Mouse (Mus musculus): Measurements from ENCODE around the gene Meioc. TPM values are rescaled to one million over a fixed set of nuclear protein-coding genes. Genes with fewer than 3 reads are reported as not detected.
A peak's percentile ranks its signal among the peaks of the same experiment; 100 is the strongest.
"Not testable (repeated sequence)": the region's sequence is repeated elsewhere in the genome, so short reads cannot be mapped to it uniquely, and the experiment has no call there.

The Meioc gene
- total RNA-seq, 4 experiments from 2014 or later, result not detected

DNA sequence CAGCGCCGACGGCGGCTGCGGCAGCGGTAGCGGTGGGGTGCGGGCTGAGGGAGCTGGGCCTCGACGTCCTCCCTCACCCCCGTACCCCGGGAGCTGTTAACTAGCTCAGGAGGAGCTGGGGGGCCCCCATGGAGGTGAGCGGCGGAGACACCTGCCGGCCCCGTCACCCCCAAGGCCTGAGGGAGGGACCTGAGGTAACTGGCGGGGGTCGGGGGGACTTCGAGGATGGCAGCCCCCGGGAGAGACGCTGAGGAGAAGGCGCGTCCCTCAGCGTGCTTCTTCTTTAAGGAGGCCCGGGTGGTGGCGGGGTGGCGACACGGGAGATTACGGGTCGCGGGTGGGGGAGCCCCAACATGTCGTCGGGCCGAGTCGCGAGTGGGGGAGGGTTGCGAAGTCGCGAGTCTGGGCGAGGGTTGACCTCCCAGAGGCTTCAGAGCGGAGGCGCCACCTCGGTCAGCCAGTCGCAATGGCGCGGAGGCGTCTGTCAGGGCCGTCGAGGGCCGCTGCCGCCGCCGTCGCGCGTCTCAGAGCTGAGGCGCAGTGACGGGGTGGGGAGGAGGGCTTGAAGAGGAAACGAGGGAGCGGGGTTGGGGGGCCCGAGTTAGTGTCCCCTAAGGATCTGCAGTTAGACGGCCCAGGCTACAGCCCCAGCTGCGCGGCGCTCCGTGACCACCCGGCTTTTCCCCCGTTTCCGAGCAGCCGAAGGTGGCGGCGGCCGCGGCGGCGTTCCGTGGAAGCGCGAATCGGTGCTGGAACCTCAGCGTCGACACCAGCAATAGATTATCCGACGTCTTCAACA, 2.3 kb downstream of the Meioc start:
- no peak for DNase-seq (ENCODE audit: low spot score in 2 of 2)

DNA sequence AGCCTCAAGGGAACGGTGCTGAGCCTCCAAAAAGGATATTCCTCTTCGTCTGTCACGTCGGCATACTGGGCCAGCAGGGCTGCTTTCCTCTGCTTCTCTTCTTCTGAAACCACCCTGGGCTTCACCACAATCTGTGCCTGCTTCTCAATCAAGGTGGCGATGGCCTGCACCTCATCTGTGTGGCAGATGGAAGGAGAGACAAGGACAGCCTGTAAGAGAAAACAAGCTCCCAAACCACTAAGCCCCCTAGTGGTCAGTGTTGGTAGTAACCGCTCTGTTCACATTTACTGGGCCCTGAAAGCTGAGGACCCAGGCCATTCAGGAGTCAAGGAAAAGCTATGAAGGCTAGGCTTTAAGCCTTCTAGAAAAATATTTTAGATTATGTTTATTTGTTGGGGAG, 26.6 kb downstream of the Meioc start:
- peak; percentile 44 to 71 for DNase-seq (ENCODE audit: low spot score in 2 of 2)

DNA sequence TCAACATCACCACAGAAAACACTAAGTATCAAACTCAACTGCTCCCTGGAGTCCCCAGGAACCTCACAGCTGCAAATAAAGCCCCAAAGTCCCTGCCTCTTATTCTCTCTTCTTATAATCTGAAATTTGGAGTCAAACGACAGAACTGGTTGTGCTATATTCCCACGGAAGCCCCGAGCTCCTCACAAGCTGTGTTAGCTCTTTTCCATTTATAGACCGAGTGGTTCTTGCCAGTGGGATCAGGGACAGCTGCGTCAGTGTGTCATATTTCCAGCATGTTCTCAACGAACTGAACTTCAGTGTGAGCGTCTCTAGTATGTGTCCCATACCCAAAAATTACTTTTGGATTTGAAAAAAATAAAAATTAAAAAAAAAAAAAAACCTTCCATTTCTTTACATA, 31.8 kb downstream of the Meioc start:
- DNase-seq (ENCODE audit: low spot score in 2 of 2), result no peak

DNA sequence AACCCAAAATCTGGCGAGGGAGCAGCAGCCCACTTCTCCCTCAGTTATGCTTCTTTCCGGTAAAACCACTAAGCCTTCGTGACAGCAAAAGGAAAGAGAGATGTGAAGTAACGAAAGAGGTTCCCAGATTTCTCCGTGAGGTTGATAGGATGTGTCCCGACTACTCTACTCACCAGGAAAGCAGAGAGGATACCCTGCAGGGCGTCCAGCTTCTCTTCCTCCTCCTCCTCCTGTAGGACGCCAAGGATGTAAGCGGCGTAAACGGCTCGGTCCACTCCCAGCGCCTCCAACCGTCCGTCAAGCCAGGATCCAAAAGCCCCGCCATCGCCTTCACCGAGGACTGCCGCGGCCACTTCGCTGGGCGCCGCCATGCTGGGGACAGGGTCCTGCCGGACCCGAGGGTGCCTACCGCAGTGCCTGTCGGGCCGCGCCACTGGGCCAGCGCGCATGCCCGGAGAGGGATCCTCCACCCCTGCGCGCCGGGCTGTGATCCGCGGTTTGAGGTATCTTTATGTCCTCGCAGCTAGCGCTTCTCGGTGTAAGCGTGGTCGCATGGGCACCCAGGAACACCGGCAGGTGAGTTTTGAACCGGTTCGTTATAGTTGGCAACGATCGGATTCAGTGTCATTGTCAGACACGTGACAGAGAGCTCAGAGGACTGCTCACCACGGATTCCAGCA, 34.0 kb downstream of the Meioc start, which contains the start of gene Ccdc43:
Gene Ccdc43 (minus strand): TSS at position 445 of the 680 bp plus-strand sequence.
- peak; percentile 68 to 80 for DNase-seq (ENCODE audit: low spot score in 2 of 2)

DNA sequence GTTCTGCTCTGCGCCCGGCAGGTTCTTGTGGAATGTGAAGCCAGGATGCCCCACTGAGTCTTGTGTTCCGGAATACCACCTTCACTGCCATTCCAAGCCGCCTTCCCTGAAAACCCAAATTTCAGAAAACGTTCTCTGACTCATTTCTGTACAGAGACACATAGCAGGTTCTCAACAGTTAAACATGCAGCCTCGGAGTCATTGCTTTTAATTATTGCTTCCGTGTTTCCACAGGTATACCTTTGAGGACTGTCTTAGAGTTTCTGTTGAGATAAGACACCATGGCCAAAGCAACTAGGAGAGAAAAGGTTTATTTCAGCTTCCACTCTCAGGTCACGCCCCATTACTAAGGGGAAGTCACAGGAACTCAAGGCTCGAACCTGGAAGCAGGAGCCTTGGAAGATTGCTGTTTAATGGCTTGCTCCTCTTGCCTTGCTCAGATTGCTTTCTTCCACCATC, 34.5 kb downstream of the Meioc start:
- no peak for DNase-seq (ENCODE audit: low spot score in 2 of 2)

DNA sequence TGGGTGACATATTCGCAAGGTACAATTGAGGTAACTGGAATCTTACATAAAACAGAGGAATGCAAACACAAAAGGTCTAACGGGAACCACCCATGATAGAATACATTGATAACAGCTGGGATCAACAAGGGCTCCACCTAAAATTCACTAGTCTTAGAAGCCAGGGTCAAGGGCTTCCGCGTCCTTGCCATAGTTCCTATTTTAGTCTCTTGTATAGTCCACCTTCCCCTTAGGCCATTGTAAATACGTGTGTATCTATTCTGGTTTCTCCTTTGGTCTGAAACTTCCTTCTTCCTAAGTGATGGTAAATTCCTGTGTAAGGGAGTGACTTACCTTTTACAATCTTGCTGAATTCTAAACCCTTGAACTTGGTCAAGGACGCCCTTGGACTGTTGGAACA, 38.7 kb downstream of the Meioc start:
- not testable (repeated sequence) for DNase-seq (ENCODE audit: low spot score in 2 of 2)

DNA sequence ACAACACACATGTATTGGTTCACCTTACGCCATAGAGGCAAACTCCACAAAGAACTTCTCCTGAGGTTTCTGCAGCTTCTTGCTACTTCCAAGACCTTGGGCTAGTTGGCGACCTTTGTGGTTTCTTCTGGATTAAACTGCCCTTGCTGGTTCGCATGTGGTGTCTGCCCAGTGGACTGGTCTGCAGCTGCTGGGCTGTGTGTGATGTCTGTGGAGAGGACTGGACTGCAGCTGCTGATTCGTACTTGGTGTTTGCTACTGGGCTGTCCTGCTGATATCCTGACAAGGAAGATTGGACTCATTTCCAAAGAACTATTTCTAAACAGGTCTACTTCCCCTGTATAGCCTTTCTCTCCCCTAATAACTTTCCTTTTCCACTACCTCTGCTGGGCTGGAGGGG, 48.9 kb downstream of the Meioc start:
- DNase-seq (ENCODE audit: low spot score in 2 of 2), result no peak

DNA sequence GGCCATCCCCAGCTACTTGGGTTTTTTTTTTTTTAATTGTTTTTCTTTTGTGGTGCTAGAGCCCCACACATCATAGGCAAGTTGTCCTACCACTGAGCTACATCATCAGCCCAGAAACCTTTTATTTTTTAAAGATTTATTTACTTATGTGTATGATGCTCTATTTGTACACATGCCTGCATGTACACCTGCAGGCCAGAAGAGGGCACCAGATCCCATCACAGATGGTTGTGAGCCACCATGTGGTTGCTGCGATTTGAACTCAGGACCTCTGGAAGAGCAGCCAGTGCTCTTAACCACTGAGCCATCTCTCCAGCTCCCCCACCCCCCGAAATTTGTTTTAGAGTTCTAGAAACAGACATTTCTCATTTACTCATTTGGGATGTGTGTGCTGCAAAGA, 51.1 kb downstream of the Meioc start:
- not testable (repeated sequence) for DNase-seq (ENCODE audit: low spot score in 2 of 2)

DNA sequence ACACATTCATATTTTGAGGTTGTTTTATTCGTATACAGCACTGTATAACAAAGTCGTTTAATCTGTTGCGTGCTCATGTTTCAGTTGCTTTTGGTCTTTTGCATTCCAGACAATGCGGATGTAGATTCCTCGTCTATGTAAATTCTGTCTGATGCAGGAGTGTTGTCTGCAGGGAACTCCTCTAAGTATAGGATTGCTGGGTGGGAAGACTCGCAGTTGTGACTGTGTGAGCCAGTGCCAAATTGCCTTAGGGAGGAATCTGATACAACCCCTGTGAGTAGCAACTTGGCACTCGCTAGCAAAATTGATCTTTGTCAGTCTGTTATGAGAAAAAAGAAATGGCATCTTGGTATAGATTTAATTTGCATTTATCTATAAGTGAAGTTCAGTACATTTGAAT, 52.6 kb downstream of the Meioc start:
- no peak for DNase-seq (ENCODE audit: low spot score in 2 of 2)

DNA sequence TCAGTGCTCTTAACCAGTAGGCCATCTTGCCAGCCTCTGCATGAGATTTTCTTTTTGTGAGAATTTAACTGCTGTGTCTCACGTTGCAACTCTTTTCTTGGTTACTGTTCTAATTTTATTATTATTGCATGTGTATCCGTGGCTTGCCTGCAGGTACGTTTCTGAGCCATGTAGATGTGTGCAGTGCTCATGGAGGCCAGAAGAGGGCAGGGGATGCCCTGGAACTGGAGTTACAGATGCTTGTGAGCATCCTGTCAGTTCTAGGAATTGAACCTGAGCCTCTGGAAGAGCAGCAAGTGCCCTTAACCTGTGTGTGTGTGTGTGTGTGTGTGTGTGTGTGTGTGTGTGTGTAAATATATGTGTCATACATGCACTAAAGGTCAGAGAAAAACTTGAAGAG, 62.1 kb downstream of the Meioc start:
- no peak for DNase-seq (ENCODE audit: low spot score in 2 of 2)

DNA sequence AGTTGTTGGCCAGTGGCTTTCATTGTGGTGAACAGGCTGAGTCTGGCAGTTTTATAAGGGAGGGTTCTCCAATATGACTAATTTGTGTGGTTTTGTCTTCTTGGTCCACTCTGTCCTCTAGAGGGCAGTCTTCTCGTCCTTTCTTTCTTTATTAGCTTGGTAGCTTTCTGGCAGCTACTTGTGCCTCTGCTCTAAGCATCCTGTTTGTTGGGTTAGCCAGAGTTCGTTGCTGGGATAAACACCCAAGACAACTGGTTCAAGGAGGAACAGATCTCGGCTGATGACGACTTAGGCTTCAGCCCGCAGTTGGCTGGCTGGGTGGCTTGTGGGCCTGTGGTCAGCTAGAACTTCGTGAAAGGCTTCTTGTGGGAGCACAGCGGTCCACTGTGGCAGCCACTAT, 65.1 kb downstream of the Meioc start:
- DNase-seq (ENCODE audit: low spot score in 2 of 2), result no peak

DNA sequence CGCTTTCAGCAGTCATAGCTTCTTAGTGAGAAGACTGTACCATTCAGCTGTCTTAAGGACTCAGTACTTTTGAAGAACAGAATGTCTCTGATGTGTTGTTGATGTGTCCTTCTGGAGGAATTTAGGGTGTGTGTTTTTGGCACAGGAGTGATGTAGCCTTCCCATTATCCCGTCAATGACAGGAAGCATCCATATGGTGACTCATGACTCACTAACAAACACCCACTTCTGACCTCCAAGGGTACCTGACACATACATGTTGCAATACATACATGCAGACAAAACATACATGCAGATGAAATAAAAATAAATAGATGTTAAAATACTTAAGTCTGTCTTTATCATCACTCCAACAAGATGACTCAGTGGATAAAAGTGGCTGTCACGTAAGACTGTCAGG, 66.3 kb downstream of the Meioc start:
- no peak for DNase-seq (ENCODE audit: low spot score in 2 of 2)

DNA sequence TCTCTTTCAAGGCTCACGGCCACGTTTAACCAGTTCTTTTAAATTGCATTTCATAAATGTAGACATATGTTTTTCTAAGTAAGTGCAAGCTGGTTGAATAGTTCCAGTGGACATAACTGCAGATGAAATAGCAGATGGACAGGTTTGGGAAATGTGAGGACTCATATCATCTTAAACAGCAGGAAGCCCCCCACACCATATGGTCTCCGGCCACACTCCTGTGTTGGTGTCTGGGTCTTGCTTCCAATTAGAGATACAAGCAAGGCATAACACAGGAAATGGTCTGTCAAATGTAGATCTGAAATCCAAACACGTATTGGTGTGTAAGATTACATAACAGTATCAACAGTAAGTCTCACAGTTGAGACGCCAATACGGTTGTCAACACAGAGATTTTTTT, 67.8 kb downstream of the Meioc start:
- no peak for DNase-seq (ENCODE audit: low spot score in 2 of 2)

Small RNA genes lying within 50 kb of the gene (microRNA-seq; reads per million reads assigned to microRNA genes)
- gene Gm22920, result 0 reads per million in 2 experiments

Other genes with a start within 250 kb of the Meioc start
- gene Grn, start 233.4 kb upstream of the Meioc start, total RNA-seq (2022), result 100 to 1,000 TPM in 2 of 4 experiments, 10 to 100 TPM in 2; 61.9 to 191 (median 114) TPM
- 10 to 100 TPM; 77.6 to 94.7 (median 85.7) TPM for gene Fam171a2, start 216.0 kb upstream of the Meioc start, total RNA-seq (2022)
- gene Itga2b, start 193.6 kb upstream of the Meioc start, total RNA-seq (2022), result 1 to 10 TPM; 1.1 to 3.2 (median 2.7) TPM
- gene Gpatch8, start 107.3 kb upstream of the Meioc start, total RNA-seq (2022), result 10 to 100 TPM; 49.2 to 66.6 (median 52.9) TPM
- 1 to 10 TPM in 3 of 4 experiments, under 1 TPM in 1; 0.93 to 2.8 (median 1.6) TPM for gene Gm11627, start 84.3 kb upstream of the Meioc start, total RNA-seq (2022)
- gene Fzd2, start 59.3 kb upstream of the Meioc start, total RNA-seq (2022), result 1 to 10 TPM; 5.9 to 7.3 (median 6.1) TPM
- gene Ccdc43, start 34.1 kb downstream of the Meioc start, total RNA-seq (2022), result 10 to 100 TPM; 29.3 to 32.2 (median 30.1) TPM
- 100 to 1,000 TPM; 168 to 220 (median 192) TPM for gene Adam11, start 97.7 kb downstream of the Meioc start, total RNA-seq (2022)
- gene Gjc1, start 156.0 kb downstream of the Meioc start, total RNA-seq (2022), result 1 to 10 TPM; 4.0 to 4.7 (median 4.1) TPM
- 1 to 10 TPM; 5.1 to 7.3 (median 6.2) TPM for gene Higd1b, start 172.1 kb downstream of the Meioc start, total RNA-seq (2022)
- gene Eftud2, start 217.3 kb downstream of the Meioc start, total RNA-seq (2022), result 100 to 1,000 TPM; 123 to 142 (median 133) TPM
- 1 to 10 TPM; 1.5 to 3.2 (median 1.9) TPM for gene Ccdc103, start 217.5 kb downstream of the Meioc start, total RNA-seq (2022)
- gene Fam187a, start 221.5 kb downstream of the Meioc start, total RNA-seq (2022), result under 1 TPM in 1 of 4 experiments, not detected in 3; 0.33 TPM
- gene Gfap, start 237.2 kb downstream of the Meioc start, total RNA-seq (2022), result 1,000 to 10,000 TPM in 2 of 4 experiments, 100 to 1,000 TPM in 2; 331 to 2,605 (median 1,138) TPM